Mouse (Mus musculus): ENCODE measurements around the gene Rcor3. TPM values are rescaled to one million over a fixed set of nuclear protein-coding genes. Genes with fewer than 3 reads are reported as not detected.

The Rcor3 gene
- polyA plus RNA-seq (2011; ENCODE audit: insufficient read depth, insufficient read length, low replicate concordance, missing spikeins), result 8.3 and 20.0 TPM in 2 replicates

DNA sequence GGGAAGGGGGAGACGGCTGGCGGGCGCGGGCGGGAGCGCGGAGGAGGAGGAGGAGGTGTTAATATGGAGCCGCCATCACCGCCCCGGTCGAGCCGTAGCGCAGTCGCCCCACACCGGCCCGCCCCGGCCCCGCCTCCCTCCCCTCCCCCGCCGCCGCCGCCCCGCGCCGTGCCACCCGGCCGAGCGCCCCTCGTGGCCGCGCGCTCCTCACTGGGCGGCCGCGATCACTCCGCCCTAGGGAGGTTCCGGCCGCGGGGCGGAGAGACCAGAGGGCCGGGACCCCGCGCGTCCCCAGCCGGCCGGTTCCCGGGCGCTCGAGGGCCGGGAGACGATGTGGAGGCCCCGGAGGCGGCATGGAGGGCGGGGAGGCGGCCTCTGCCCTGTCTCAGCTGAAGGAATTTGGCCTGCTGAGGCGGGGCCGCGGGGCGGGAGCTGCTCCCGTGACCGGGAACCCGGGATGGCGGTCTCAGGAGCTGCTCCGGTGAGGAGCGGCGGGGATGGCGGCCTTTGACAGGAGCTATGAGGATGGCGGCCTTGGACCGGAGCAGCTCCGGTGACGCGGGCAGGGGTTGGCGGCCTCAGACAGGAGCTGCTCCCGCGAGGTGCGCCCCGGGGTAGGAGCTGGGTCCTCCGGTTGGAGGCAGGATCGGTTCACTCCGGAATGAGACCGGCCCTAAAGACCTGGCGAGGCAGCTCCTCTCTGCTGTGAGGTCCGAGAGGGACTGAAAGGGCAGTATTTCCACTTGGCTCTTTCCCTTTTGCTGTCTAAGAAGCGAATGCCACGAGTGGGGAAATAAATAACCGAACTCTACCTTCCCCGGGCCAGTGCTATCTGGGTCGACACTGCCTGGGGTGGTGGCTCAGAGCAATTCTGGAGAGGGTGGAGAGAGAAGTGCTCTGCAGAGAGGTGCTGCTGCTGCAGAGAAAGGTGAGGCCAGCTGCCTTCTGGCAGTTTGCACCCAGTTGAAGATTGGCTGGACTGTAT lies at the start of gene Rcor3:
Gene Rcor3 (minus strand): TSS at position 137 of the 985 bp plus-strand sequence.
- WGBS, result under 1% methylated on average over 79 of the region's 88 CpGs
- Histone ChIP-seq H3K4me1 (ENCODE audit: control insufficient read depth, insufficient read depth, low read length) (no peaks in the 10 kb centered on the region), H3K27ac (ENCODE audit: control insufficient read depth, insufficient read depth, low read depth, low read length, poor library complexity) (peak within 1 kb of the TSS; percentile 85), H3K4me3 (replicated peaks; ENCODE audit: control insufficient read depth, low read depth, low read length) (peak within 1 kb of the TSS; percentile 93)
- peak; percentile 63; the same call in 1 of the 2 replicates for TF ChIP-seq POLR2A (IDR thresholded peaks at IDR 0.05; ENCODE audit: borderline replicate concordance, control insufficient read depth, low read depth, low read length)
- peak; percentile 32; the same call in 1 of the 2 replicates for TF ChIP-seq CTCF (IDR thresholded peaks at IDR 0.05; ENCODE audit: control insufficient read depth, insufficient read depth, low read length)

DNA sequence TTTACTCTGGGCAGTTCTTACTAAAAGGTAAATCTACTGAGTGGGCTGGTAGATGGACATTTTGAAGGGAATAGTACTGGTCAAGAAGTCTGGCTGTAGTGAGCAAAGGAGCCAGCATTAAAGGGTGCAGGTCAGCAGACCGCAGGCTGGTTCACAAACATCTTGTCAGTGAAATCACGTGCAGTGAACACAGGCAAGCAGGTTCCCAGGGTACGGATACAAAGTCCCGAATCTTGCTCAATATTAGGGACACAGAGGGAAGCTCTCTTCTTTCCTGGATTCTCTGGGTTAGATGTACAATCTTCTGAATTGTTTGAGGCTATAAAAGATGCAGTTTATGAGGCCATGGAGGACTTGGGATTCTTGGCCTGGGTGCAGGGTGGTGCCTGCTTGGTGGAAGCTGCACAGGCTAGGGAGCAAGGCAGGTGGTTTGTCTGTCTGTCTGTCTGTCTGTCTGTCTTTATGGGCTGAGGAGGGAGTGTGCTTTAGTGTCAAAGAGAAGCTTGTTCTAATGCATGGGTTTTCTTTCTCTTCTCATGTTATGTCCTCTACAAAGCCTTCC lies 43.9 kb upstream of the Rcor3 start:
- WGBS, result 78% methylated on average over 4 of the region's 4 CpGs
- Histone ChIP-seq H3K4me1 (ENCODE audit: control insufficient read depth, insufficient read depth, low read length) (no peaks in the 10 kb centered on the region), H3K4me3 (replicated peaks; ENCODE audit: control insufficient read depth, low read depth, low read length) (no peak overlapping the region), H3K27ac (ENCODE audit: control insufficient read depth, insufficient read depth, low read depth, low read length, poor library complexity) (no peak overlapping the region)
- TF ChIP-seq POLR2A (IDR thresholded peaks at IDR 0.05; ENCODE audit: borderline replicate concordance, control insufficient read depth, low read depth, low read length) (no peak), CTCF (IDR thresholded peaks at IDR 0.05; ENCODE audit: control insufficient read depth, insufficient read depth, low read length) (no peak)

DNA sequence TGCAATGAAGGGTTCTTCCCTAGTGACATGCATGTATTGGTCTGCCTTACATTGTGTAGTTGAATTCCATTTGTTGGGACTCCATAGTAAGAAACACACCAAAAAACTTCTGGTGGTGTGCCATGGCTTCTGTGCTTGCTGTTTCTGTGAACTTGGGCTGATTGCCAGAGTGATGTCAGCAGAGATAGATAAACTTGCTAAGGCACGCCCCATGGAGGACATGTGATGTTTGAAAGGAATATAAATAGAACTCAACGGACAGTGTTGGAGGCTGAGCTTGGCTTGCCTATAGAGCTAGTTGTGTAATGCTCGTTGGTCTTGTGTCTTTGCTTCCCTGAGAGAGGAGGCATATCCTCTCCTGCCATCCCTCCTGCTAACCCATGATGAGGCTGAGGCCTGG lies 42.0 kb upstream of the Rcor3 start:
- Histone ChIP-seq H3K4me3 (replicated peaks; ENCODE audit: control insufficient read depth, low read depth, low read length) (no peak overlapping the region), H3K27ac (ENCODE audit: control insufficient read depth, insufficient read depth, low read depth, low read length, poor library complexity) (no peak overlapping the region), H3K4me1 (ENCODE audit: control insufficient read depth, insufficient read depth, low read length) (no peaks in the 10 kb centered on the region)
- no peak for TF ChIP-seq POLR2A (IDR thresholded peaks at IDR 0.05; ENCODE audit: borderline replicate concordance, control insufficient read depth, low read depth, low read length)
- TF ChIP-seq CTCF (IDR thresholded peaks at IDR 0.05; ENCODE audit: control insufficient read depth, insufficient read depth, low read length), result no peak
- WGBS, result 61% methylated on average over 3 of the region's 3 CpGs

DNA sequence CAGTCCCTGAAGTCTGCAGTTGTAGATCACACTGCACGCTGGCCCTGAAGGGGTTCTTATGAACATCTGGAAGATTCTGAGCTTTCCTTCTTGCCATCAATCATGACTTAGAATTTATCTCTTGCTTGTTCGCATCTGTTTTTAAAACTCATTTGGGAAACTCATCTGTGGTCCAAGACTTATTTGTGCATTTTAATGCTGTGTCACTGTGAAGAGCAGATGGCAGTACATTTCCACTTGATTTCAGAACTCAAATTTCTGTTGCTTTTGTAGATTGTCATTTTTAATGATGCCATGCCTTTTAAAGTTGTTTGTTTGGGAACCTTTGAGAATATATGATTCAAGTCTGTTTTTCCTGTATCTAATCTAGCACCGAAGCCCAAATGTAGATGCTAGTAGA lies 33.6 kb upstream of the Rcor3 start:
- TF ChIP-seq CTCF (IDR thresholded peaks at IDR 0.05; ENCODE audit: control insufficient read depth, insufficient read depth, low read length) (no peak), POLR2A (IDR thresholded peaks at IDR 0.05; ENCODE audit: borderline replicate concordance, control insufficient read depth, low read depth, low read length) (no peak)
- Histone ChIP-seq H3K4me3 (replicated peaks; ENCODE audit: control insufficient read depth, low read depth, low read length) (no peak overlapping the region), H3K4me1 (ENCODE audit: control insufficient read depth, insufficient read depth, low read length) (no peaks in the 10 kb centered on the region), H3K27ac (ENCODE audit: control insufficient read depth, insufficient read depth, low read depth, low read length, poor library complexity) (no peak overlapping the region)
- WGBS, result 83% methylated on average over 3 of the region's 3 CpGs

DNA sequence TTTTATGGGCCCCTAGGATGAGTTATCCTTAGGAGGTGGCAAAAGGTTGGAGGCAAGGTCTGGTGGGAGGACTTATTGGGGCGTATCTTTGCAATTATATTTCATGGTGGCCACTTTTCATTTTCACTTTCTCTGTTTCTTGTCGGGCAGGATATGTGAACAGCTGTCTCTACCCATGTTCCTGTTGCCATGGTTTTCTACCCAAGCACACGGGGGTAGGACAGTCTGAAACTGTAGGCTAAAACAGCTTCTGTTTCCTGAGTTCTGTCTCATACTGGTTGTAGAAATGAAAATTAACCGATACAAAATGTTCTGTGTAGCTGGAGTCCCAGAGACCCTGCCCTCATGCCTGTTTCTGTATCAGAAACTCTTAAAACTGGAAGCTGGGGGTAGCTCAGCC lies 13.3 kb upstream of the Rcor3 start:
- TF ChIP-seq CTCF (IDR thresholded peaks at IDR 0.05; ENCODE audit: control insufficient read depth, insufficient read depth, low read length) (no peak), POLR2A (IDR thresholded peaks at IDR 0.05; ENCODE audit: borderline replicate concordance, control insufficient read depth, low read depth, low read length) (no peak)
- WGBS, result 40% methylated on average over 4 of the region's 4 CpGs
- Histone ChIP-seq H3K4me3 (replicated peaks; ENCODE audit: control insufficient read depth, low read depth, low read length) (no peak overlapping the region), H3K4me1 (ENCODE audit: control insufficient read depth, insufficient read depth, low read length) (no peaks in the 10 kb centered on the region), H3K27ac (ENCODE audit: control insufficient read depth, insufficient read depth, low read depth, low read length, poor library complexity) (no peak overlapping the region)

DNA sequence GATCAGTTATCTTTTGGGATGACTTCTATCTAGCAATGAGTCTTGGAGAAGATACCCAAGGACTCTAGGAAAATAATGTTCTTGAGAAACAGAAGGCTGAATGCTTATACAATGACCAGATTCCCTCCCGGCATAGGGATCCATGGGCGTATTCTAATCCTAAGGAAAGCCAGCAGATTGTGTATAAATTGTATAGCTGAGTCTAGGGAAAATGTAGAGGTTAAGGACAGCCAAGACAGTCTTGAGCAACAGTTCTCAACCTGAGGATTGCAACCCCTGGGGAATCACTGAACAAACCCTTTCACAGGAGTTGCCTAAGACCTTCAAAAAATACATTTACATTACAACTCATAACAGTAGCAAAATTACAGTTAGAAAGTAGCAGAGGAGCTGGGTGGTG lies 2.5 kb upstream of the Rcor3 start:
- Histone ChIP-seq H3K4me3 (replicated peaks; ENCODE audit: control insufficient read depth, low read depth, low read length) (no peak overlapping the region), H3K27ac (ENCODE audit: control insufficient read depth, insufficient read depth, low read depth, low read length, poor library complexity) (no peak overlapping the region), H3K4me1 (ENCODE audit: control insufficient read depth, insufficient read depth, low read length) (no peaks in the 10 kb centered on the region)
- TF ChIP-seq CTCF (IDR thresholded peaks at IDR 0.05; ENCODE audit: control insufficient read depth, insufficient read depth, low read length), result no peak
- TF ChIP-seq POLR2A (IDR thresholded peaks at IDR 0.05; ENCODE audit: borderline replicate concordance, control insufficient read depth, low read depth, low read length), result no peak
- WGBS, result 92% methylated on average over 2 of the region's 2 CpGs

DNA sequence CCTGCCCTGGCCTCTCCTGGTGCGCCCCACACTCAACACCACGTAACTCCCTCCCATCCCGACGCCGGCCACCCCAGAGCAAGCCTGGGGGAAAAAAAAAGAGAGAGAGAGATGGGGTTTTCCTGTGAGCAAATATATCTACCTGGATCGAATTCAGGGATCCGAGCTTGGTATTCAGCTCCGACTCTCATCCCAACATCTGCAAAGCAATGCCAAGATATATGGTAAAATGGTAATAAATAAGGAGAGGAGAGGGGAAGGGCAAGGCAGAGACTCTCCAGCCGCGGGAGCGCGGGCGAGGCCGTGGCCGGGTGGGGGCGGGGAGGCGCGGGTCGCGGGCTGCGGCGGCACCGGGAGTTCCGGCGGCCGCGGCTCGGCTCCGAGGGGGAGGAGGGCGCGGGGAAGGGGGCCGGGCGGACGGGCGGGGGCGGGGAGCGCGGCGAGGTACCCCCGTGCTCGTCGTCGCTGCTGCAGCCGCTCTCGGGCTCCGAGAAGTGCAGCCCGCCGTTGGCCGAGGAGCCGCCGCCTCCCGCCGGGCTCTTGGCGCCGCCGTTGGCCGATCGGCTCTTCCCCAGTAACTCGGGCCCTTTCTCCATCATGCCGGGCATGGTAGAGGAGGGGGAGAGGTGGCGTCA lies 454 bp downstream of the Rcor3 start:
- TF ChIP-seq CTCF (IDR thresholded peaks at IDR 0.05; ENCODE audit: control insufficient read depth, insufficient read depth, low read length) (no peak), POLR2A (IDR thresholded peaks at IDR 0.05; ENCODE audit: borderline replicate concordance, control insufficient read depth, low read depth, low read length) (no peak)
- H3K4me1 ChIP-seq (ENCODE audit: control insufficient read depth, insufficient read depth, low read length), result no peaks in the 10 kb centered on the region
- H3K27ac ChIP-seq (ENCODE audit: control insufficient read depth, insufficient read depth, low read depth, low read length, poor library complexity), result peak overlapping the region; percentile 85
- peak overlapping the region; percentile 93 for H3K4me3 ChIP-seq (replicated peaks; ENCODE audit: control insufficient read depth, low read depth, low read length)
- under 1% methylated on average over 39 of the region's 61 CpGs for WGBS
